Mouse (Mus musculus) testis, postnatal 14 days (tissue): Measurements from ENCODE around the gene Tpx2.

Source experiments
- DNase-seq: peaks from one replicate; pipeline ENCODE4 v3.0.0; 2021; ENCODE audit warnings: low spot score

Tpx2 gene

DNA sequence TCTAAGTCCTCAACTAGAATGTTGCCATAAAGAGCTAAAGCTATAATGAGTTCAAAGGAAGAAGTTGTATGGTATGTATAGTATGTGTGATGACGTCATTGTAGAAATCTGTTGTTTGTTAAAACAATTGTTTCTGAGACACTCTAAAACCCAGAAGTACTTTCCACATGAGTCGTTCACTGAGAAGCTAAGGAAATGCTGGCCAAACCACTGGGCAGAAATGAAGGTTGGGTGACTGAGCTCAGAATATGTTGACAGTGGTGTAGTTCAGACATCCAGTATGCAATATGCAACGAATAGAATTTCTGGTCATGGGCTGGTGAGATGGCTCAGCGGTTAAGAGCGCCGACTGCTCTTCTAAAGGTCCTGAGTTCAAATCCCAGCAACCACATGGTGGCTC, 15.6 kb downstream of the Tpx2 start:
- no peak for DNase-seq

DNA sequence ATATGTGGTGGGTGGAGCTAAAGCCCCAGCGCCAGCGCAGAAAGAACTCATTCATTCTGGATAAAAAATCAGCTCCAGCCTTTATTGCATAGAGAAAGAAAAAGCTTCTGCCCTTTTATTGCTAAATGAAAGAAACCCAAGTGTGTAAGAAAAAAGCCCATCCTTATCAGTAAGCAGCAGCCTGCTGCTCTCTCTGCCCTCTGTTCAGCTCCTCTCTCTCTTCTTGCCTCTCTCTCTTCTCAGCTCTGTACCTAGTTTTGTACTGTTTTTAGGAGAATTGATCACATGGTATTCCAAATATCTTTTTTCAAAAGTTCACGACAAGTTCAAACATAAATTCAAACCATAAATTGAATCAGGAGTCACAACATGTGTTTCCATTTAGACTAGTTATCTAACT, 30.5 kb downstream of the Tpx2 start:
- no peak for DNase-seq

DNA sequence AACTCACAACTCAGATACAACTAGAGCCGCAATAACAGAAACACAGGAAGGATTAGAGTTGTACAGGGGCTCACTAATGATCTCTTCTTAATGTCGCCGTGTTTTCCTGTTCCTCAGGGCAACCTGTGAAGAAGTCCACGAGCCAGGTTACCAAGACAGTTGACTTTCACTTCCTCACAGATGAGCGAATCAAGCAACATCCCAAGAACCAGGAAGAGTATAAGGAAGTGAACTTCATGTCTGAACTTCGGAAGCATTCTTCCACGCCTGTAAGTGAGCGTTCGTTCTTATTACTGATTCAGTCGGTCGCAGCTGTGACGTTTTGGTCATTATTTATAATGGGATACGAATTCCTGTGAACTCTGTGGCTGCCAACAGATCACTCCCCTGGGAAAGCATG, 33.1 kb downstream of the Tpx2 start:
- DNase-seq, result no peak

DNA sequence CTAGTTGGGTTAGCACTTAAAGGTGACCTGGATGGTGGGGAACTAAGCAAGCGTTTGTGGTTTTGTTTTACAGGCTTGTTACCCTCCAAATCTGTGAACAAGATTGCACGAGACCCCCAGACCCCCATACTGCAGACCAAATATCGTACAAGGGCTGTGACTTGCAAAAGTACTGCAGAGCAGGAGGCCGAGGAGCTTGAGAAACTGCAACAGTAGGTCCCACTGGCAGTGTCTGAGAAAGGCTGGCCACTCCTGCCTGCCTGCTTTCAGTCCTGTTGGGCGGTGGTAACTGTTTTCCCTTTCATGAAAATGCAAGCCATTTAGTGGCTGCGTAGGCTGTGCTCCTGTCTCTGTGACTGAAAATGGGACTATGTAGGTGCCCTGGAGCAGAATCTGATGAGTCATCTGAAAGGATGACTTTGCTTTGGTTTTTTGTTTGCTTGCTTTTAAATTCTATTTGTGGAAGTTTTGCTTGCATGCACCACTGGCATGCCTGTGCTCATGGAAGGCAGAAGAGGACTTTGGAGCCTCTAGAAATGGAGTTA, 36.4 kb downstream of the Tpx2 start:
- DNase-seq, result no peak

DNA sequence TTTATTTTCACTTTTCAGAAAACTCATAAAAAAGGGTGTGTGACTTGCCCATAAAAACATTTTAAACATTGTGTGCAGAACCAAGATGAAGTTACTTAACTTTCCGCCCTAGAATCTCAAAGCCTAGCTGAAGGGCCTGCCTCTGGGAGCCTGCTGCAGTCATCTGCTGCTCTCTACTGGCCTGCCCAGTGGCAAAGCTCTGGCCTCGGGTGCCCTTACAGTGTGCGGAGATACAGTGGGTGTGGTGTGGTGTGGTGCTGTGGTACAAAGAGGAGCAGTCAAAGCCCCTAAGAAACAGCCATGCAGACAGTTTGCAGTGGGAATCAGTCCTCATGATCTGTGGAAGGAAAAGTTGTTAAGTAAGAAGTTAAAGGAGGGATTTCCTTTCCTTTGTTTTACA, 39.5 kb downstream of the Tpx2 start:
- no peak for DNase-seq

DNA sequence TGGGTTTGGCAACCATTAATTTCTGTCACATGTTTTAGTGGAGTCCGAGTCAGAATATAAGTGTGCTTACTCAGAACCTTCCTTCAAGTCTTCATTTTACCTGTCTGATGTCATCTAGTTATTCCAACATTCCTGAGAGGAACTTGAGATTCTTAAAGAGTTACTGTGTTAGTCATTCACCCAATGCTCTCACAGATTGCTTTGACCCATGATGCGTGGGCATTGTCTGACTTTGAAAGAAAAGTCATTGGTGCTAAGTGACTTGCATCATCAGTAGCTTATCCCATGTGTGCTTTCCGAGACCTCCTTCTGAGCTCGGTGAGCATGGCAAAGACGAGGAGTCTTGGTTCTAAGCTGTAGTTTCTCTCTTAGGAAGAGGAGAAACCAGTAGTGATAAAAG, 41.0 kb downstream of the Tpx2 start:
- no peak for DNase-seq

DNA sequence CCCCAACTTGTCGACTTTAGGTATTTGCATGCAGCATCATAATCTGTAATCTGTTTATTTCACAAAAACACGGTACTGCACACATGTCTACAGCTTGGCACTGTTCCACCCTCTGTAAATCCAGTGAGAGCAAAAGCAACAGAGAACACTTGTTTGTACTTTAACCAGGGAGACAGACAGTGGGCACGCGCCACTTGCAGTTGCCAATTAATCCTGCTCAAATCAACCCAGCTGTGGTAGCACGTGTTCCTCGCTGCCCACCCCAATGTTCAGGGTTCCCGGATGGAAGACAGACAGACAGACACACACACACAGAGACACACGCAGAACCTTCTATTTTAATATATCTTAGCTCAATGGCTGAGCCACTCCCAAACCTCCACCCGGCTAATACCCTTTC, 48.1 kb downstream of the Tpx2 start:
- DNase-seq, result no peak

DNA sequence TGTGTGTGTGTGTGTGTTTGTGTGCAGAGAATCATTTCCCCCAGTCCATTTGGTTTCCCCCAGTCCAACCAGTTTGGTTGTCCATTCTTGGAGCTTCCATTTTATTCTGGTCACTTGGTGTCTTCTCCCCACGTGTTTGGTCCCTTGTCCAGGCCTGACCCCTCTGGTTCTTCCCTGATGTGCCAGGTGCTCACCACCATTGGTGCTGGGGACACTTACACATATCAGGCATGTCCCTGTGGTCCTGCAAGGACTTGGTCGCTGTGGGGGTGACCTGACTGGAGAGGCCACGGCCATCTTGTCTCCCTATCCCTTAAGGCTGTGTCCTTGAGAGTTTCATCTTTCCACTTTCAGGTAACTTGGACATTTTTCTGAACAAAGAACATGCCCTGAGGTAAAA, 49.2 kb downstream of the Tpx2 start:
- no peak for DNase-seq

GRCm38 (mm10) chr2:152899011-152899410, 51.2 kb downstream of the Tpx2 start:
- no peak for DNase-seq

DNA sequence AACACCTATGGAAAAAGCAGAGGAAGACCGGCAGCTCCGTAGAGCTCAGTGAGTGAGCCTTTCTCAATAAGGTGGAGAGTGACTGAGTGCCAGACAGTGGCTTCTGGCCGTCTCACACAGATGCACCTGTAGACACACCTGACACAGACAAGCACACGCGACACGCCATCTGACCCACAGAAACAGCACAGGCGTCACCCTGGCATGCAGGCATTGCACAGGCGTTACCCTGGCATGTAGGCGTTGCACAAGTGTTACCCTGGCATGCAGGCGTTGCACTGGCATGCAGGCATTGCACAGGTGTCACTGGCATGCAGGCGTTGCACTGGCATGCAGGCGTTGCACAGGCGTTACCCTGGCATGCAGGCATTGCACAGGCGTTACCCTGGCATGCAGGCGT, 53.5 kb downstream of the Tpx2 start:
- no peak for DNase-seq

- no peak for DNase-seq
Measured at GRCm38 (mm10) chr2:152902658-152903057, 54.9 kb downstream of the Tpx2 start.

DNA sequence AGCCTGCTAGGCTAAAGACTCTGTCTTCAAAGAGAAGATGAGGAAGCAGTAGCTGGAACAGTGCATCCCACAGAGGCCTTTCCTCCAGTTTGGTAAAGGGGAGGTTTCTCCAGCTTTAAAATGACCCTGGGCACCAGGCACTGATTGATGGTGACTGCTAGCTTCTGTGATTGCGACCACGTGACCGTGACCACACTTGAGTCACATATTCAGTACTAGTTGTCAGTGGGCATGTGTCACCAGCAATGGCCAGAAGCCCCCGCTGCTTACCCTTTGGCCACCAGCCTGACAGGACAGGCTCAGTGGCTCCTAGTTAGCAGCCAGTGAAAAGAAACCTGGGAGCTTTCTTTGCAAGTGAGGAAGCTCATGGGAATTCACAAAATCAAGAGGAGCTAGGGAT, 55.8 kb downstream of the Tpx2 start:
- DNase-seq, result no peak

DNA sequence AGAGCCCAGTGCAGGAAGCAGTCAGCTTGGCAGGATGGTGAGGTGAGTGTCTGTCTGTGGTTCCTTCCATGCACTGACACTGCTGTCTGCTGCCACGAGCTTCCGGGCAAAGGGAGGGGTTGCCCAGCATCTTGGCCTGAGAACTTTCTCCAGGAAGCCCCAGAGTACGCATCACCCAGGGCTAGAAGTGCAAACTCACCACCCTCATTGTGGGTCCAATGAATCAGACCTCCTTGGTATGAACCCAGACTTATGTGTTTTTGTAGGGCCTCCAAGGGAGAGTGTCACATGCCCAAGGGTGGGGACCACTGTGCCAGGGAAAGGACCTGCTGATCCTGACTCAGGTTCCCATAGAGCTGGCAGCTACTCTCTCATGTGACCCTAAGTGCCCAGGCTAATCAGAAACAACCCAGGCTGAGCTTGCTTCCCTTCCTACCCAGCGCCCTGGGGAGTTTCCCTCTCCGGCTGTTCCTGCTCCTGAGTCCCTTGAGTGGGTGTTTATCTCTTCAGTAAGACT, 56.4 kb downstream of the Tpx2 start:
- DNase-seq, result no peak

DNA sequence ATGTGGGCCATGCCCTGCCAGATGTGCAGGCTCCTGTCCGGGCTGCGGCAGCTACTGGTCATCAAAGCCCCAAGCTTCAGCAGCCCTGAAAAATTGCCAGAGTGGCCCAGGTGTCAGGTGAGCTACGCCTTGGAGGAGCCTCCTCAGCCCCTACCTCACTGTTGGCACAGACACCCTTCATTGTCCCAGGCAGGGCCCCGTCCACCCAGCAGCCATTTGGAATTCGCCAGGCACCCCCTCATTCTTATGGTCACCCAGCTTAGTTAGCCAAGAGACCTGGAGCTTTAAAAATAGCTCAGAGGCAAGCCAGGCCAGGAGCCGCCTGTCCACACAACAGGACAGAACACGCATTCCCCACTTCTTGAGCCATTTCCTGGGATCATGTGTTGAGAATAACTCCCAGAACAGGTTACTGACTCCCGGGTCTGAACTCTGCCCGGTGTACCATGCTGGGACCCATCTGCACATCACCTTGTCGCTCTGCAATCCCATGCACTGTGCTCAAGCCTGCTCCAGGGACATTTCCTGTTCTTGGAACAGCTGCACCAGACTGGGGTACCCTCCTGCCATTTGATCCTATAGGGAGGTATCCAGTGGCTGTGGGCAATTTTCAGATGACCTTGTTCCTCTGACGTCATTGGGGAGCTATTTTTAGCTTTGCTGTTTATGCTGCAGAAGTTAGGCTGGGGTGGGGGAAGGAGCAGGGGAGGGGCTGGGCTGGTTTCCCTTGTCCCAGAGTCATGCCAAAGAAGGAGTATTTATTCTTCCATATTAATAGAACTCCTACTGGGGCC, 57.5 kb downstream of the Tpx2 start:
- no peak for DNase-seq

GRCm38 (mm10) chr2:152906274-152907037, 58.7 kb downstream of the Tpx2 start:
- DNase-seq, result no peak

DNA sequence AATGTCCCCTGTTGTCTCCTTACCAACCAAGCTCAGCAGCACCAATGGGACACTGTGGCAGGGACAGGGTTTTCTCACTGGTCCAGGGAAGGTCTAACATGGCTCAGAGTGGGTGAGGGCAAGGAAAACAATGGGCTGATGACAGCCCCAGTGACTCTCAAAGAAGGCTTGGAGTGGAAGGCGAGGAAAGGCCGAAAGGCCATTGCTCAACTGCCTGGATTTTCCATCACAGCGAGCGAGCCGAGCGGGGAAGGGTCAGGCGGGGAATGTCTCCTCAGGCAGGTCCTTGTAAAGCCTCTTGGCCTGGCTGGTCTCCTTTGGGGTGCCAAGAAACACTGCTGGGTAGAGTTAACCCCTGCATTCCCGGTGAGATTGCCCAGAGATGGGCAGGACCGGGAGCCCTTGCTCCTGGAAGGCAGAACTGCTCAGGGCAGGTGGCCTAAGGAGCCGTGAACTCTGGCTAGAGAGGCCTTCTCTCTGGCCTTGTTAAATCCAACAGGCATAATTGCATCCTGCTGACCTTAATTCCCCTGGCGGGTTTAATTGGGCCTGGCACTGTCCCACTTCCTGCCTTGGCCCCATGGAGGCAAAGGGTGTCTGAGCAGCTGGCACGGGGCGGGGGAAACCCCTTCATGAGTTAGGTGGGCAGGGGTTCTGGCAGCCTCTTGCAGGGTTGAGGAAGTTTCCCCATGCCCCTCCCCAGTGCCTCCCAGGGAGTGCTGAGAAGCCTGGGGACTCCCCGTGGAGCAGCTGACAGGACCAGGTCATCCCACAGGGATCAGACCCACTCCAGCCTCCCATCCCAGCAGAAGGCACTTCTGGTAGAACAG, 59.6 kb downstream of the Tpx2 start:
- no peak for DNase-seq

GRCm38 (mm10) chr2:152909848-152910247, 62.1 kb downstream of the Tpx2 start:
- DNase-seq, result no peak

GRCm38 (mm10) chr2:152911031-152911430, 63.3 kb downstream of the Tpx2 start, which contains the start of gene Mylk2:
Mylk2 (plus strand) TSS chr2:152911352.
- no peak for DNase-seq

GRCm38 (mm10) chr2:152911432-152911831, 63.7 kb downstream of the Tpx2 start:
- DNase-seq, result no peak

- no peak for DNase-seq
Measured at GRCm38 (mm10) chr2:152913471-152913870, 65.7 kb downstream of the Tpx2 start.

GRCm38 (mm10) chr2:152914310-152915120, 66.8 kb downstream of the Tpx2 start:
- DNase-seq, result peak; percentile 82
